Mouse (Mus musculus) erythroblast, embryonic 14.5 days (primary cell): ENCODE results near the gene Hrh2.

Experiments used
- GATA1 ChIP-seq: IDR thresholded peaks from 2 replicates; pipeline ENCODE4 v1.6.1; 2012; ENCODE audit warnings: low read length, inconsistent platforms, mixed read lengths
- TAL1 ChIP-seq: IDR thresholded peaks from 3 replicates; pipeline ENCODE4 v1.6.1; 2012; ENCODE audit warnings: low read length, inconsistent platforms, mixed read lengths

- no peak for TF ChIP-seq GATA1
- no peak for TF ChIP-seq TAL1
Observed at GRCm38 (mm10) chr13:54205195-54205594, 13.3 kb downstream of the Hrh2 start.
